Mouse (Mus musculus): ENCODE results near the gene Gpatch1.
A peak's percentile ranks its signal among the peaks of the same experiment; 100 is the strongest.

The Gpatch1 gene

DNA sequence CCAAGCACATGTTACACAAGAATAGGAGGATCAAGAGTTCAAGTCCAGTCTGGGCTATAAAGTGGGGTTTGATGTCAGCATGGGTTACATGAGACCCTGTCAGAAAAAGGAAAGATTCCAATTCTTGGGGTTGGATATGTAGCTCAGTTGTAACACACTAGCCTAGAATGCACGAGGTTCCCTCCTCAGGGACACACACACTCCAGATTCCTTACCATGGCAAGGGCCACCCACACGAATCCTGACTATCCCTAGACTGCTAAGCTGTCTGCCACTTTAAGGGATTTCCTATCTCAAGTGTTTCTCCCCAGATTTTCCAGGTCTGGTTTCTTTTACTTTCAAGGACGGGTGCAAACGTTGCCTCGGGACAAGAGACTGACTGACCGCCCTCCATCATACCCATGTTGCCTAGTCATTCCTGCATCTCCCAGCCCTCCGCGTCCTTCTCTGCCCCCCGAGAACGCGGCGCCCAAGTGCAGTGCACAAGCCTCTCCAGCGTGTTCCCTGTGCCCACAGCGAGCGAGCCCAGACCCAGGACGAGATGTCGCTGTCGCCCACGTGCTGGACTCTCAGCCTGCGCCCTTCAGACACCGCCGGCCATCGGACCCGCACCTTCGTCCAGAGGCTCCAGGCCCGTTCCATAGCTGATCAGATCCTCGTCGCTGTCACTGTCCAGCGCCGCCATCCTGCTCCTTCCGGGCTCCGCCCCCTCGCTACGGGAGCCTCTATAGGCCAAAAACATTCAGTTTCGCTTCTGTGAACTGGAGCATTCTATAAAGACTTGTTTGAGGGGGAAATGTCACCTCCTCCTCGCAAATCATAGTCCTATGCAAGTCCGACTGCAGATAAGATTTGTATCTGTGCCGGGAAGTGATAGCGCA, at the start of gene Gpatch1:
Gpatch1 (minus strand) TSS at position 712 of the 881 bp plus-strand sequence.
- peak; percentile 92 for DNase-seq

DNA sequence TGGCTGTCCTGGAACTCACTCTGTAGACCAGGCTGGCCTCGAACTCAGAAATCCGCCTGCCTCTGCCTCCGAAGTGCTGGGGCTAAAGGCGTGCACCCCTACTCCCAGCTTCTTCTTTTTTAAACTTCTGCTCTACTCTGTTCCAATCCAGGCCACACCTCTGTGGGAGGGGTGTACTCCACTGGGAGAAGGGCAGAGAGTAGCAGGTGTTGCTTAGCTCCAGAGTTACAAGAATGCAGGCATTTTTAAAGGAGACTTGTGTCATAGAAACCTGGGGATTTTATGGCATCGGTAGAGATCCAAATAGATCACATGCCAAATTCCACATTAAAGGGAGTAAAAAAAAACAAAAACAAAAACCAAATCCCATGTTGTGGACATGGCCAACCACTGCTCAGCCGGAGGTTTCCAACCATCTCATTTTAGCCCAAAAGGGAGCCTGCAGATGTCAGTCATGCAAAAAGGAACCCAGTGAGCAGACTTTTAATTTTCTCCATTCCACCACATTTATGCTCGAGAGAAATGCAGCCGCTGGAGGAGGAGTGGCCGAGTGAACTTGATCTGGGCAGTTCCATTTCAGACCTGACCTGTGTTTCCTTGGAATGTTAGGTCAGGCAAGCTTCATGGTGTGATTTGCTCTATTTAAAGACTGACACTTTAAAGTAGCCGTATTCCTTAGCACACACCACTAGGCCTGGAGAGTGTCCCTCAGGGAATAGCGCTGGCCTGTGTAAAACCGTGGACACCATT, 47.1 kb upstream of the Gpatch1 start:
- no peak for DNase-seq

DNA sequence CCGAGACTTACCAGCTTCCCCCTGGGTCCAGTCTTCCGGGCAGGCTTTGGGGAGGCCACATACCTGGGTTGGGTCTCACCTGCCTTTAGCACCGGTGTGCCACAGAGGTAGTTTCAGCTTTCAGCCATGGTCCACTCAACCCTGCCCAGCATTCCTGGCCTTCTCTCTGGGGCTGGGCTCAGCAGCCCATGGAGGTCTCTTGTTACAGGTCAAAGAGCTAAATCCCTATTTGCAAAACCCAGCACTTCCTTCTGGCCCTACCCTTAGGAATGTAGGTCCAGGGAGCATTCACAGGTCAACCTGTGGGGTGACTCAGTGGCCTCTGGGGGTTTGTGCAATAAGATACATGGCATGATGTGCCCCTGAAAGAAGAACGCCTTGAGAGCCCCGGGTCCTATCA, 44.6 kb upstream of the Gpatch1 start:
- DNase-seq = no peak

DNA sequence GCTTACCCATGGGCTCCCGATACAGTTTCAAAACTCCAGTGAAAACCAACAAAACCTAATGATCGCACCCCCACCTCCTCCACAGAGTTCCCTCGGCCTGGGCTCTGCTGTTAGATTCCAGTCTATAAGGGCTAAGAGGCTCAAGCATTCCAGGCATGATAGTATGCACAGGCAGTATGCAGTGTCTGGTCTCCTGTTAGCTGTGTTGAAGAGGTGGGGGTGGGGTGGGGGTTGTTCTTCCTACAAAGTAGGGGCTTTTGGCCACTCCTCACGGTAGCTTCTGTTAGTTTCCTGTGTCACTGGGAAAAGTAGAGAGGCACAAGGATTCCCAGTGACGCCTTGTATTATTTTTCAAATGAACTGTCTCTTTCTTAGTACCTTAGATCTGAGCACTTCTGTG, 44.0 kb upstream of the Gpatch1 start:
- no peak for DNase-seq

DNA sequence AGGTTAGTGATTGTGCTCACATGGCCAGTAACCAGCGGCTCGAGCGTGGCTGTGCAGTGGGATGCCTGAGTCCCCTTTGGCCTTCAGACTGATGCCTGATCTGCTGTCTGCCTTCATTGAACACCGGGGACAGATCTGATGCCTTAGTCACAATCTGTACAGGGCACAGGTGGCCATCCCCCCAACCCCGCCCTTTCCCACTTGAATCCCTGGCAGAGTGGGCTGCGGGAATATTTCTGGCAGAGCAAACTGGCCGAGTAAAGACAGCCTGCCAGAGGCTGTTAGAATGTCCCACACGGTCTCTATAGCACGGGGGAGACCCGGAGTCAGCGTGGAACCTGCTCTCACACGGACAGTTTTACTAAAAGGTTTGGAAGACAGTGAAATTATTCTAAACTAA, 39.4 kb upstream of the Gpatch1 start:
- no peak for DNase-seq

DNA sequence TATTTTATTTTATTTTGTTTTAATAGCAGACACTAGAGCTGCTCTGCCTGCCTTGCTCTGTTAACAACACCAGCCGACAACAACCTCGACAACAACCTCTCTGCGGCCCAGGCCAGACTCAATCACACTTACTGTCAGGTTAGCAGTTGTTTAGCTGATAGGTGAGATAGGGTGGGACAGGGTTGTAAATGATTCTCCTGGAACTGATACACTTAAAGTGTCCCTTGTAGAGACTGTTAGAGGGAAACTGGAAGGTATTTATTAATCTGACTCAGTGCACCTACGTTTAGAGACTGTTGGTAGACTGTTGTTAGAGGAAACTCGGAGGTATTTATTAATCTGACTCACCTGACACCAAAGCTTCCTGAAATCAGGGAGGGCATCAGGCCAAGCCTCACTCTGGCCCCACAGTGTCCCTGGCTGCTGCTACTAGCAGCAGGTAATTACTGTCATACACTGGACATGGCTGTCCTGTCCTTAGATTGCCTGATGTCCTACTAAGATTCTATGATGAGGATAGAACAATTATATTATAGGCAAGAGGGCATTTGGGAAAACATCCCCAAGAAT, 37.1 kb upstream of the Gpatch1 start:
- DNase-seq = no peak

DNA sequence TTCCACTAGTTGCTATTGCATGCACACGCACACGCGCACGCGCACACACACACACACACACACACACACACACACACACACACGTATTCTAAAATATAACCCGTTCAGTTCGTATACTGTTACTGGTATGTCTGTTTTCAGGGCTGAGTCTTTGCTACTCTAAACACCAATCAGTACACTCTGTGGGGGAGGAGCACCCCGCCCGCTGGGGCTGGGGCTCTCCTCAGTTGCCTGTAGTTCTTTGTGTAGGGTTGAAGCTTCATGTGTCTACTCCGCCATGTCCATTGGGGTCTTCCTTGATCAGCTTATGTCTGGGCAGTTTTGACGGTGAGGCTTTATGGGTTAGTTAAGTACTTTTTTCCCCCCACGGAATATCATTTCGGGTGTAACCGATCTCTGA, 35.1 kb upstream of the Gpatch1 start:
- no peak for DNase-seq

DNA sequence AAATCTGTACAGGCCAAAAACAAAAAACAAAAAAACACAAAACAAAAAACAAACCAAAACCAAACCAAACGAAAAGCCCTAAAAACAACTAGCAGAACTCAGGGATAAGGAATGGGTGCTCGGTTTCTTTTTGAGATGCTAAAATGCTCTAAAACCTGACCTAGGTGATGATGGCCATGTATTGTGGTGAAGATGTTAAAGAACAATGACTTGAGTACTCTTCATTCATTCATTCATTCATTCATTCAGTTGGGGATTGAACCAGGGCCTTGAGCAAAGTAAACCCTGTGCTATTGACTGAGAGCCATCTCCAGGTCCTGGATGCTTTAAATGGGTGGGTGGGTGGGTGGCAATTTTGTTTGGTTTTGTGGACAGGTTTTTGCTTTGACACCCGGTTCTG, 32.9 kb upstream of the Gpatch1 start:
- DNase-seq = no peak

DNA sequence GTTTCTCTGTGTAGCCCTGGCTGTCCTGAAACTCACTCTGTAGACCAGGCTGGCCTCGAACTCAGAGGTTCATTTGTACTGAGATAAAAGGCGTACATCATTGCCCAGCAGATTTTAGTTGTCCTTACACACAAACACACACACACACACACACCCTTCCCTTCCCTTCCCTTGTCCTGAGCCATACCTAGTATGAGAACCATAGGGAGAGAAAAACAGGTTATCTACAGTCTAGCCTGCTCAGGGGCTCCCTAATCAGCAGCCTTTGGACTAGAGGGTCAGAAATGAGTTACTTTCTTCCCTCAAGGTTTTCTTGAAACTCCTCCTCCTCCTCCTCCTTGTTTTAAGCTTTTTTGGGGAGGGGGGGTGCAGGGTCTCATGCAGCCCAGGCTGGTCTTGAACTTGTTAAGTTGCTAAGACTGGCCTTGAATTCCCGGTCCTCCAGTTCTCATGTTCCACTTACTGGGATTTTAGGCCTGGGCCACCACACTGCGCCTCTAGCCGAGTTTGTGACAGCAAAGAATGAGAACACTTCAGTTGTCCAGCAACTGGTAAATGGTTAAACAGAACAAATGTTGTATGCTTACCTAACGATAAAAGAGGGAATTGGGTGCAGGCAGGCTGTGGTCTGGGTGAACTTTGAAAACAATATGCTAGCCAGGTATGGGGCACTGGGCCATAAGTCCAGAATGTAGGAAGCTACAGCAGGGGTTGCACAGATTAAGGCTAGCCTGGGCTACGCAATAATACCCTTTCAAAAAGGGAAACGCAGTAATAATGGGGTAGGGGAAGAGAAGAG, 31.8 kb upstream of the Gpatch1 start:
- no peak for DNase-seq

DNA sequence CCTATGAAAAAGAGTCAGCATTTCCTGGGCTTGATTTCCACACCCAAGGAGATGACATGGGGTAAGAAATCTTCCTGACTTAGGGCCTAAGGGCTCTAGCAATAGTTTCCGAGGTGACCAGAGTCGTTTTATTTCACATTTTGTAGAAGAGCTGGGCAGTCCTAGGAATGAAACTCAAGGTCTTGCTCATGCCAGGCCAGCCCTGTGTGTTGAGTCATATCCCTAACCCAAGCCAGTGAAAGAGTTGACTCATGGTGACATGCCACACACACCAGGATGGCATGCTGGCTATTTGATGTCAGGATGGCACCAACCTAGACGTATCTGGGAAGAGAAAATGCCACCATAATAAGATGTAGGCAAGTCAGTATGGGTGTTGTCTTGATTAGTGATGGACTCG, 30.8 kb upstream of the Gpatch1 start:
- no peak for DNase-seq

DNA sequence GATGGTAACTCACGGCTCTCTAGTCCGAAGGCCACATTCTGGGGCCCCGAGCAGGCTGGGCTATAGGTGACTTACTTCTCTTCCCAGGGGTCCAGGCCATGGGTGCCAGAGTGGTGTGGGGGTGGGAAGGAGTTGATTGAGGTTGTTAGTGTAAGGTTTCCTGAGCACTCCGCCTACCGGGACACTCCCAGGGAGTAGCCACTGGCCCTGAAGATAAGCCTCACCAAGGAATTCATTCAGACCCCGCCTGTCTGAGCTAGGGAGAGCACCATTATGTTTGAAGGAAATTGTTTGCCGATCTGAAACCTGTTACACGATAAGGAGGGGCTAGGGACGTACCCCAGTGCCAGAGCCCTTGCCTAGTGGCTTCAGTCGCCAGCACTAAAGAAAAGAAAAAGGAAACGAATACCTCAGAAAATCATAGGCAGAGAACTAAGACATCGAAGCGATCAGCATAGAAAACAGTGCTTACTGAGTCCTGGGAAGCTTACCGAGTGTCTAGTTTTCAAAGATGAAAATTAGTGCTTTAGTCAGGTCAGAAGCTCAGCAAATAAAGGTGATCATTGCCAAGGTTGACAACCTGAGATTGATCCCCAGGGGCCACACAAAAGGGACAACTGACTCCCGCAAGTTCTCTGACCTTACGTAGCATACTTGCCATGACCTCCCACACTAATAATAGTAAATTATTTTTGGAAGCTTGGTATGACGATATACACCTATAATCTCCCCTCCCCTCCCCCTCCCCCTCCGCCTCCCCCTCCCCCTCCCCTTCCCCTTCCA, 29.9 kb upstream of the Gpatch1 start:
- DNase-seq = no peak

DNA sequence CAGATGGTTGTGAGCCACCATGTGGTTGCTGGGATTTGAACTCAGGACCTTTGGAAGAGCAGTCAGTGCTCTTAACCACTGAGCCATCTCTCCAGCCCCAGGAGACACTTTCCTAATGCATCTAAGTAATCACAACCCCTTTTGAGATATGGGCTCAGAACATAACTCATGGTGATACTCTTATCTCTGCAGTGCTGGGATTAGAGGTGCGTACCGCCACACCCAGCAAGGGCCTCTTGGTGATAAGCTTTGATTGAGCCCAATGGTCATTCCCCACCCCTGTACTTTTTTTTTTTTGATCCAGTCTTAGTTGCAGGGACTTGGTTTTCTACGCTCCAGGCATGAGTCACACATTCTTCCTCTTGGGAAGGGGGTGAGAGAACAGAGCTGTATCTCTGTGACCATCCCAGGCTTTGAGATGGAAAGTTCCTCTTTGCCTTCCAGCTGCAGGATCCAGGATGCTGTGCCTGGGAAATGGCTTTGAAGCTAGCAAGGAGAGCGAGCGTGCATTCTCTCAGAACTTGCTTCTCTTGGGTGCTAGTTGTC, 26.6 kb upstream of the Gpatch1 start:
- no peak for DNase-seq

DNA sequence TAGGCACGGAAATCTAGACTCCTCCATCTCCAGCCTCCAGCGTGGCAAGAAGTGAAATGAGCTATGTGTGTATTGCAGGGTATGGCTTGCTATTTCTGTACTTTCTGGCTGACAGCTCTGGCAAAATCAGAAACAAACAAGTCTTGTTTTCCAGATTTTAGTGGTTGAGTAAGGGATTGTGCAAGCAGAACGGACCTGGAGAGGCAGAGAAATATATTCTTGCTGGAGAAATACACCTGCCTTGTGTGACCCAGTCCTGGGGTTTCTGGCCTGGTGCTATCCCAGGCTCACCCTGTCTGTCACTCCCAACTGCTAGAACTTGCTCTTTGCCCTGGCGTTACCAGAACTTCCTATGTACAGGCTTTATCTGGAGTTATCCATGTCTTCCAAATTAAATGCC, 24.3 kb upstream of the Gpatch1 start:
- peak; percentile 23 for DNase-seq

DNA sequence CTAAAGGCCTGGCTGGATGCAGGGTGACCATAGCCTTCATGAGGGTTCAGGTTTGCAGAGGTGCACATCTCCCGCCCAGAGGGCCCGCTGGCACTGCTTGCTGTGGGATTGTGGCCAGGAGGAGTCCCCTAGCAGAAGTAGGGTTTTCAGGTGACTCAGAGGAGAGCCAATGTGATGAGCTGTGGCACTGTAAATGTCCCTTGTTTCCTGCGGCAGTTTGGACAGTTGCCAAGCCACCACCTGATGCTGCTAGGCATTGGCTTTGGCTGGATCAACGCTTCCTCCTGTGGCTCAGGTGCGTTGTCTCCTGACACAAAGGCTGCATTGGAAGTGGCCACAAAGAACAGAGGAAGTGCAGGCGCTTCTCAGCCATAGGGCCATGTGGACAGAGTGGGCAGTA, 23.0 kb upstream of the Gpatch1 start:
- DNase-seq = no peak

DNA sequence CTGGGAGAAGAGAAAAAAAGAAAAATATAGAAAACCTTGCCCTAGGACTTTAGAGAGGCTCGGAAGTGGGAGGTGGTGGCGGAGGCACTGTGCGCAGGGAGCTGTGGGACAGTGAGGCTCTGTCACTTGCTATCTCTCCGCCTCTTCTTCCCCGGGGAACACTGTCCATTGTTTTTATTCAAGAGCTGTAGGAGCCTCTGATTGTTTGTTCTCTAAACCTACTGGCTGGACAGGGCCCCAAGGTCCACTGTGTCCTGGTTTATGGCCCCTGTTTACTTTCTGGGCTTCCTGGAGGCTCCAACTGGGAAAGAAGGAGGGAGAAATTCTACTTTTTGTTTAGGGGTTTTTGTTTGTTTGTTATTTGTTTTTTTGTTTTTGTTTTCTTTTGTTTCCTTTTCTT, 22.0 kb upstream of the Gpatch1 start:
- DNase-seq = no peak

DNA sequence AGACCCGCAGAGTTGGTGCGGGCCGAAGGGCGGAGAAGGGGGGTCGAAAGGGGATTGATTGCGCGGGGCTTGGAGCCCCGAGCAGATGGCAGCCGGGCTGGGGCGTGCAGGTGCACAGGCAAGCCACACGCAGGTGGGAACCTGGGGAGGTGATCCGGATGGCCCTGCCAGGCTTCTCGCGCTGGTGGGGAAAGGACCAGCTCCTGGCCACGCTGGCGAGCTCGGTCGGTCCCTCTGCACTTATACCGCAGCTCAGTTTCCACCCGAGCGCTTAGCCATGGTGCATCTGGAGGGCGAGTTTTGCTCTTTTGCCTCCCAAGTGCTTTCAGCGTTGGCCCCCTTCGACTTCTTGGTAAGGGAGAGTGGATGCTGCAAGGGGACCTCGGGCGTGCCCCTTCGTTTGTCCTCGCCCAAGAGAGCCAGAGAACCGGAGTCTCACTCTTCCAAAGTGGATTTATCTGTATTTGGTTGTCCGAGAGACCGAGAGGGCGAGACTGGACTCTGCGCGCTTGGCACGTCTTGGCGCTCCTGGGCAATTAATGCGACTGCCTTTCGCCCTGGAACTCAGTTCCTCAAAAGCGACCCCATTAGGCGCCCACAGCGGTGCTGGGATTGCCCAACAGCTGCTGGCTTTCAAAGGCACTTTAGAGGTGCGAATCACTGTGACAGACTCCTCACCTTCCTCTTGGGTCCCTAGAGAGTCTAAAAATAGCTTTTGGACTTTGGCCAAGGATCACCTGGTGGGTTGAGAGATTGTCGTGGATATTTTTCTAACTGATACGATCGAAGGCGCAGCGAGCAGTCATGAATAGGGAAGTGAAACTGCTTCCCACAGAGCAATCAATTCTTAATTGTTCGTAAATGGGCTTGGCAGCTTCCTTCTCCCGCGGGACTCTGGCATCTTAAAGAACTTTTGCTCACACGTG, 16.6 kb upstream of the Gpatch1 start:
- no peak for DNase-seq

DNA sequence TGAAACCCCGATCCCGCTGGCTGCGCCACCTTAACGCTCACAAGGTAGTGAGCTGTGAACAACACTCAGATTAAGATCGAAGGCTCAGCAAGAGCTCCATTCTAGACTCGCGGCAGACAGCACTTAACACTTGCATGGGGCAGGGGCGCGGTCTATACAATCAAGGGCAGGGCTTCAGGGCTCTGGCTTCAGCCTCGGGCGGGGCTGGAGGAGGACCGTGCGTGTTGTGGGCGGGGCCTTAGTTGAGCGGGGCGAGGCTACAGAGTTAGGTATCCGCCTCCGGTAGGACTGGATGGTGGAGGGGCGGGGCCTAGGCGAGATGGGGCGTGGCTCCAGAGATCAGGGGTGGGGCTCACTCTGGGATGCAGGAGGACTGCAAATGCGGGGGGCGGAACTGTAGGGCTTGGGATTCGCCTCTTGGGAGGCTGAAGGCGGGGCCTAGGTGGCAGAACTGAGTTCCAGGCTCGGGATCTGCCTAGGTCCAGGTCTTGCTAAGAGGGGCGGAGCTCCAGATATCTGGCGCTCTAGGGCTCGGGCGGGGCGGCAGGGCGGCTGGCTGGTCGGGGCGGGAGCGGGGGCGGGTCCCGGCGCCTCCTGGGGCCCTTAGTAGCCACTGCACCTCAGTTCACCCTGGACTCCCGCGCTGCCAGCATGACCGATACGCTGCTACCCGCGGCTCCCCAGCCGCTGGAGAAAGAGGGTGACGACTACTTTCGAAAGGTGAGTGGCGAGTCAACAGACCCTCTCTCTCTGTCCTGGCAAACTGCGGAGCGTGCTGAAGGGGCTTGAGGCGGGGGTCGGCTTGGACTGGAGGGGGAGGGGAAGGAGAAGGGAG, 15.7 kb upstream of the Gpatch1 start, which contains the start of gene Rhpn2:
Rhpn2 (plus strand) TSS at position 479 of the 835 bp plus-strand sequence.
- DNase-seq = peak; percentile 99

DNA sequence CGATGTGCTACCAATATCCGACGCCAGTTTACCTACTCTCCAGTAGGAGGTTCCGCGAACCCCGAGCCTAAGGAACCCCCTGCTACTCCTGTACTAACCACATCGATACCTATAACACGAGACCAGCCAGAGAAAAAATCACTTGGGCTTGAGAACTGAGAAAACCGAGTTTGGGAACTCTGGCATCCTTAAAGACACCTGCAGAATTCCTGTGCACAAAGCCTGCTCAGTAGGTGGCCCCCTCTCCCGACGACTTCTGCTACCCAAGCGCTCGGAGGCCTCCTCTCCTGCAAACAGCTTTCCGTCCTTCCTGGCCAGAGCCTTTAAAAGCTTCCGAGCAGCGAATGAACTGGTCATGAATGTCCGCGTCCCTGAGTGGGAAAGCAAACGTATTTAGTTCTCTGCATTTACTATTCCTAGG, 15.0 kb upstream of the Gpatch1 start:
- DNase-seq = no peak

DNA sequence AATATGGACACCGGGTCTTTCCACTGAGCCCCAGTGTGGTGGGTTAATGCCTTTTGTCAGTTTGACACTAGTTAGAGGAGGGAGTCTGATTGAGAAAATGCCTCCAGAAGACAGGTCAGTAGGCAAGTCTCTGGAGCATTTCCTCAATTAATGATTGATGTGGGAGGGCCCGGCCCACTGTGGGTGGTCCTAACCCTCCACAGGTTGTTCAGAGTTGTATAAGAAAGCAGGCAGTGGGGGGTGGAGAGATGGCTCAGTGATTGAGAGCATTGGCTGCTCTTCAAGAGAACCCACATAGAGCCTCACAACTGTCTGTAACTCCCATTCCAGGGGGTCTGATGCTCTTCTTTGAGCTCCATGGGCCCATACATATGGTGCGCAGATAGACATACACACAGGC, 13.3 kb upstream of the Gpatch1 start:
- no peak for DNase-seq
